Mouse (Mus musculus) liver, adult 2 months (tissue): ENCODE results near the gene Sipa1l2.

Source experiments
- CTCF ChIP-seq: fragments of 200-500 bp; IDR thresholded peaks from 2 replicates; pipeline ENCODE4 v1.5.1; 2011; ENCODE audit warnings: low read depth, low read length, control low read depth
- POLR2A ChIP-seq: fragments of 200-500 bp; IDR thresholded peaks from 2 replicates; pipeline ENCODE4 v1.6.1; 2011; ENCODE audit warnings: low read length, control low read depth; ENCODE audit not compliant: insufficient read depth; ENCODE audit errors: extremely low read depth

DNA sequence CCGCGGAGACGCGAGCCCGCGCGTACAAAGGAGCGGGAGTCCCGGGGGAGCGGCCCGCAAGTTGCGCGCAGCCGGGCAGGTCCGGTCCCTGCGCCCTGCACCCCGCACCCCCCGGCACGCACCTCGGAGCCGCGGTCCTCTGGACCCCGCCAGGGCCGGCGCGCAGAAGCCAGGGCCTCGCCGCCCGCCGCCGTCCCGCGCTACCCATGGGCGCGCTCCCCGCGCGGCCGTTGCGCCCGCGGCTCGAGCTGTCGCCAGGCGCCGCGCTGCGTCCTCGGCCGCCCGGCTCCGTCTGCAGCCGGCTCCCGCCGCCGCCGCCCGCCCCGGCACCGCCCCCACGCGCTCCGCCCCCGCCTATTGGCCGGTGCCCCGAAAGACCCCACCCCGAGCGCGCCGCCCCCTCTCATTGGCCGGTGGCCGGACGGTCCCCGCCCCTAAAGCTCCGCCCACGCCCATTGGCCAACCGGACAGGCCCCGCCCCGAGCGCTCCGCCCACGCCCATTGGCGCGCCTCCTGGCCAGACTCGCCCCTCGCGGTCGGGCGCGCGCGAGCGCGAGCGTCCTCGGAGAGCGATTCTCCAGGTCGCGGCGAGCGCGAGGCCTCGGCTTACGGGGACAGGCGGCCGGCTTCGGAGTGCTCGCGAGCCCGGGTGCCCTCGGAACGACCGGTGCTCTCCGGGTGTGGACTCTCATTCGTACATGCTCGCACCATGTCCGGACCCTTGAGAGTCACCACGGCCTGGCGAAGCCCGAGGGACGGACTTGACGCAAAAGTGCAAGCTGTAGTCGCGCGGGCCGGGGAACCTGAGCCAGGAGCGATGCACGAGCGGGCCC lies at the start of gene Sipa1l2:
- no peak for TF ChIP-seq CTCF
- TF ChIP-seq POLR2A = peak; percentile 71
